Mouse (Mus musculus) urinary bladder, postnatal 0 days (tissue): Measurements from ENCODE around the gene Reps1. TPM values are rescaled to one million over a fixed set of nuclear protein-coding genes. Genes with fewer than 3 reads are reported as not detected.

Source experiments
- polyA plus RNA-seq: library from polyadenylated mRNA; unstranded; fragments of >200 nt; fragmentation: Nextera tagmentation; extraction: Ambion mirVana; gene quantifications from 2 replicates; pipeline ENCODE4 v1.2.1, GENCODE M21; 2015

Gene Reps1
- polyA plus RNA-seq, result 6.4 and 7.9 TPM in 2 replicates

GRCm38 (mm10) chr10:18055696-18056390, at the start of gene Reps1:
Gene Reps1 (plus strand): TSS chr10:18055861.

GRCm38 (mm10) chr10:18022741-18023347, 32.8 kb upstream of the Reps1 start, which contains the start of gene Abracl:
Gene Abracl (minus strand): TSS chr10:18023288.

Other genes starting within 250 kb of the Reps1 start
- gene Heca, start 107.8 kb upstream of the Reps1 start, polyA plus RNA-seq, result 5.2 and 6.4 TPM in 2 replicates
- 197 and 269 TPM in 2 replicates for gene Abracl, start 32.6 kb upstream of the Reps1 start, polyA plus RNA-seq
- gene Ect2l, start 155.0 kb downstream of the Reps1 start, polyA plus RNA-seq, result 0.10 and 0.25 TPM in 2 replicates
- gene Ccdc28a, start 179.1 kb downstream of the Reps1 start, polyA plus RNA-seq, result 6.0 and 7.3 TPM in 2 replicates